Mouse (Mus musculus) leukemia stem cell, adult 10-12 weeks (primary cell): ENCODE results near the gene Olfr1513. TPM values are rescaled to one million over a fixed set of nuclear protein-coding genes. Genes with fewer than 3 reads are reported as not detected.

Experiments
- polyA plus RNA-seq: library from polyadenylated mRNA; stranded (reverse); fragments of >175 nt; gene quantifications from 2 replicates; pipeline ENCODE4 v1.2.3, GENCODE M21; 2012; ENCODE audit warnings: low replicate concordance

Gene Olfr1513
- polyA plus RNA-seq: not detected in 2 replicates

GRCm38 (mm10) chr14:52356308-52356707 is at the start of gene Olfr1513:
Gene Olfr1513 (minus strand): TSS chr14:52356408.

DNA sequence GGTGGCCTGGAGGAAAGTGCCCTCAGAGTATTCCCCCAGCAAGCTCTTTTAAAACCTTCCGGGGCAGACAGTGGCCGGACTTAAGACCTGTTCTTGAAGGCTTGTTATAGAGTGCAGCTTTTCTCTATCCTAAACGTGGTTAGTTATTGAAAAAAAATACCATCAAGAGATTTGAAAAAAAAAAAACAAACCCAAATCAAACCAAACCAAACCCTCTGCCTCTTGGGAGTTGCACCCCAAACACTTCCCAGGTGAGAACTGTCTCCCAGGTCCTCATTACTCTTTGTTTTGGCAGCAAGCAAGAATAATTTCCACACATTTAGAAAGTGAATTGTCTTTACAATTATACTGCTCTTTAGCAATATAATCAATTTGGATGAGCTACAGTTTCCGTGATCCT is 41.1 kb upstream of the Olfr1513 start, which contains the start of gene Olfr1511:
Gene Olfr1511, minus strand, starts transcription at position 101 of the 400 bp plus-strand sequence.

DNA sequence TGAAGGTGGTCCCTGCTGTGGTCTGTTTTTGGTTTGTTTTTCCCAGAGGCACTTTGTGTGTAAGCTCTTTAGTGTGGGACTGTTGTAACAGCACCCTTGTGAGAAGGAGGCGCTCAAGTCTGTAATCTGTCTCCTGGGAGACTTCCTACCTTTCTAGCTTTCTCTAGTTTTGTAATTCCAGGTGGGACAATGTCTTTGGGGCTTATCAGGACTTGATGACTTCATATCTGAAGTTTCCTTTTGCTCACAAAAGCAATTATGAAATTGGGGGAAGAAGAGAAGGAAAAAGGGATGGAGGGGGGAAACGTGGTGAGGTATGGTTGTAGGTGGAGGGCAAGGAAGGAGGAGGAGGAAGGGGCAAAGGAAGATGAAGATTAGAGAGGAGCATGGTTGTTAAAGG is 22.9 kb upstream of the Olfr1513 start, which contains the start of gene Olfr1512:
Gene Olfr1512, minus strand, starts transcription at position 101 of the 400 bp plus-strand sequence.

GRCm38 (mm10) chr14:52327910-52328812 is 28.0 kb downstream of the Olfr1513 start, which contains the start of gene Sall2:
Gene Sall2 (minus strand): TSS chr14:52328762.

GRCm38 (mm10) chr14:52304644-52305271 is 51.5 kb downstream of the Olfr1513 start, which contains the start of gene Mettl3:
Gene Mettl3 (minus strand): TSS chr14:52305128.

Other genes starting within 250 kb of the Olfr1513 start
- gene Rpgrip1, start 245.7 kb downstream of the Olfr1513 start, polyA plus RNA-seq: 0.23 and 0.32 TPM in 2 replicates
- gene Supt16, start 159.0 kb downstream of the Olfr1513 start, polyA plus RNA-seq: 7.6 and 27.2 TPM in 2 replicates
- 5.9 and 16.9 TPM in 2 replicates for gene Chd8, start 98.6 kb downstream of the Olfr1513 start, polyA plus RNA-seq
- 12.4 and 22.4 TPM in 2 replicates for gene Tox4, start 77.3 kb downstream of the Olfr1513 start, polyA plus RNA-seq
- gene Rab2b, start 76.9 kb downstream of the Olfr1513 start, polyA plus RNA-seq: 0.17 and 0.73 TPM in 2 replicates
- gene Mettl3, start 51.3 kb downstream of the Olfr1513 start, polyA plus RNA-seq: 2.8 and 8.4 TPM in 2 replicates
- 0.51 and 0.54 TPM in 2 replicates for gene Sall2, start 27.6 kb downstream of the Olfr1513 start, polyA plus RNA-seq
- gene Olfr1512, start 22.8 kb upstream of the Olfr1513 start, polyA plus RNA-seq: not detected in 2 replicates
- not detected in 2 replicates for gene Olfr1511, start 41.0 kb upstream of the Olfr1513 start, polyA plus RNA-seq
- gene Olfr1510, start 58.0 kb upstream of the Olfr1513 start, polyA plus RNA-seq: not detected in 2 replicates
- gene Olfr1509, start 86.6 kb upstream of the Olfr1513 start, polyA plus RNA-seq: not detected in 2 replicates
- not detected in 2 replicates for gene Olfr1508, start 111.1 kb upstream of the Olfr1513 start, polyA plus RNA-seq
- not detected in 2 replicates for gene Olfr1507, start 139.3 kb upstream of the Olfr1513 start, polyA plus RNA-seq